Mouse (Mus musculus): ENCODE results near the gene Zbtb49. TPM values are rescaled to one million over a fixed set of nuclear protein-coding genes. Genes with fewer than 3 reads are reported as not detected.

Zbtb49 gene
- polyA plus RNA-seq (2017; shearing (Covaris generic)), result 10 to 100 TPM; 10.7 to 17.4 (median 15.3) TPM

- peak; percentile 84 for ATAC-seq
These were observed at the start of gene Zbtb49, which contains the start of gene Lyar for GRCm38 (mm10) chr5:38220328-38220912. Zbtb49 (minus strand) TSS chr5:38220457. Lyar (plus strand) TSS chr5:38220470.

DNA sequence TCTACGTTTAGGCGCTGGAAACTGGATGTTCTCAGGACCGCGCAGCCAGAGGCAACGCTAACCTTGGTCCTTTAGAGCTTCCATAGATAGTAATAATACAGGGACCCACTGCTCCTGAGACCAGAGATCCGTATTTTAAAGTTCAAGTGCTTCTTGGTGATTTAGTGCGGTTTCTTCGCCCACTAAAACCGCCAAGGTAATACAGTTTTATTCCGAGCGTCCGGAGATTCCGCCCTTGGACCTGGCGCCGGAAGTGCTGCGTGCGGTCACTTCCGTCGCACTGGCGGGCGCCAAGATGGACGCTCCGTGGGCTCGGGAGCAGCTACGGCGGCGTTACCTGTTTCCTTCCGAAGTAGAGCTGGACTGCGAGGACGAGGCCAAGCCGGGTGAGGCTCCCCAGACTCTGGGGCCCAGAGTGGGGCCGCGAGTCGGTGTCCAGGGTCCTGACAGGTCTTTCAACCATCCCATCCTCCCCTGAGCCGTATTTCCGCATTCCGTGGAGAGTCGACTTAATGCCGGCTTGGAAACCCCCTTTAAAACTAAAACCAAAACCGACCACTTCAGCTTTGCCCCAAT, 39.9 kb upstream of the Zbtb49 start, which contains the start of gene Tmem128:
Gene Tmem128, plus strand, starts transcription at position 79 of the 576 bp plus-strand sequence.
- peak; percentile 85 for ATAC-seq

- ATAC-seq, result peak; percentile 23
These were observed 39.3 kb upstream of the Zbtb49 start for GRCm38 (mm10) chr5:38259455-38260106.

DNA sequence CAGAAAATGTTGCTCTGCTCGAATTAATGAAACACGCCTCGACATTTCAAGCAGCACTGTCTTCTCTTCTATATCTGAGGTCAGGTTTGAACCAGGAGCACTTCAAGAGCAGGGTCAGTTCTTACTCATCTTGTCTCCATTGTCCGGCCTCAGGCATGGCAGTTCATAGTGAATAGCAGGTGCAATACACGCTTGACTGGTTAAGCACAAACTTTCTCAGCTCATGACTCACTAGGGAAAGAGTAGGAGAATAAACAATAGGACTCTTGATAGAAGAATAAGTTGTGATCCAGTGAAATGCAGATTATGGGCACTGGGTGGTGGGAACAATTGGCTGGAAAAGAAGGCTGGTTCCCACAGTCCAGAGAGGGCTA, 38.5 kb upstream of the Zbtb49 start:
- no peak for ATAC-seq

DNA sequence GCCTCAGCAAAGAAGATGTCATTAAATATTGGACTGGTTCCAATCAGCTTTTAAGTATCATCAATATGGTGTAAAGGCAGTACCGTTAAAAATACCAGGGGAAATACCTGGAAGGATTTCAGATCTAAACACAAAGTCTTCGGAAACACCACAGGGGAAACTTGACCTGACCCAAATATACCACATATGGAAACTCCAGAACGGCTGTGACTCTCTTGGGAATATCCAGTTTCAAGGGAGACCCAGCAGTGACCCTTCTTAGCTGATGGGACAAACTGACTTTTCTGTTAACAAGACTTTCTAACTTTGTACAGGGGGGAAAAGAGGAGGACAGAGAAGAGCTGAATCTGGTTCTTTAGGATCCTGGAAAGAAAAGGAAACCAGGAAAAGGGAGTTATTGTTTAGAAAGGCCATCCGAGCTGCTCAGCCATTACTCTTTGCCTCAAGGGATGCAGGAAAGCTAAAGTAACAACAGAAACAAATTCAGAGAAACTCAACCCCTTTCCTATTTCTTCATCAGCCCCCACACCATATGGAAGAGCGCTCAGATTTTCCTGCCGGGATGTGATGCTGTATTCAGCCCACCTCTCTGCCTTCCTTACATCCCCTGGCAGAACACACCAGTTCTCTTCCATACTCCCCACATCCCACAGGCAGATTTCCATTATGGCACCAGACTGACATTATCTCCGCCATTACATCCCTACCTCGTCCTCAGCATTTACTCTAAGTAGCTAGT, 37.9 kb upstream of the Zbtb49 start:
- ATAC-seq, result no peak

GRCm38 (mm10) chr5:38256551-38256950, 36.3 kb upstream of the Zbtb49 start:
- ATAC-seq, result no peak

DNA sequence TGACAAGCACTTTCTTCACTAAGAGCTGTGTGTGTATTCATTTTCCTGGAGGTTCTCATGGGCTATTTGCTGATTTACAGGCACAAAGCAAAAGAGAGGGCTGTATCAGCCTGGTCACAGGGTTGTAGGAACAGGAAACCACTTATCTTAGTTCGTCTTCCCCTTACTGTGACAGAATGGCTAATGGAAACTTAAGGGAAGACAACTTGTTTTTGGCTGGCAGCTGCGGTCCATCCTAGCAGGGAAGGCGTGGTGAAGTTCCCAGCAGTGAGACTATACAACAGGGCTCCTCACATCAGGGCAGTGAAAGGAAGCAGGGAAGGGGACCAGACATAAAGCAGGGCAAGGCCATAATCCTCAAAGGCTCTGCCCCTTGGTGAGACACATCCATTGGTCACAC, 35.4 kb upstream of the Zbtb49 start:
- ATAC-seq, result no peak

- no peak for ATAC-seq
These were observed 34.9 kb upstream of the Zbtb49 start for GRCm38 (mm10) chr5:38255195-38255594.

DNA sequence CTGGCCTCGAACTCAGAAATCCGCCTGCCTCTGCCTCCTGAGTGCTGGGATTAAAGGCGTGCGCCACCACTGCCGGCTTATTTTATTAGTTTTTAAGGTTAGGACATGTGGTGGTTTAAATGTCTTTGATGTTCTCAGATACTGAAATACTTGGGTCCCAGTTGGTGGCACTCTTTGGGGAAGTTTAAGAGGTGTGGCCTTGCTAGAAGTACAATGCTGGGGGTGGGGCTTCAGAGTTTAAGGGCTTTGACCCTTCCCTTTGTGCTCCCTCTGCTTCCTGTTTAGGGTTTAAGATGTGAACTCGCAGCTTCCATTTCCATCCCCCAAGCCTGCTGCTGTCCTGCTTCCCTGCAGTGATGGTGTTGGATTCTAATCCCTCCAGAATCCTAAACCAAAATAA, 21.7 kb upstream of the Zbtb49 start:
- ATAC-seq, result no peak

DNA sequence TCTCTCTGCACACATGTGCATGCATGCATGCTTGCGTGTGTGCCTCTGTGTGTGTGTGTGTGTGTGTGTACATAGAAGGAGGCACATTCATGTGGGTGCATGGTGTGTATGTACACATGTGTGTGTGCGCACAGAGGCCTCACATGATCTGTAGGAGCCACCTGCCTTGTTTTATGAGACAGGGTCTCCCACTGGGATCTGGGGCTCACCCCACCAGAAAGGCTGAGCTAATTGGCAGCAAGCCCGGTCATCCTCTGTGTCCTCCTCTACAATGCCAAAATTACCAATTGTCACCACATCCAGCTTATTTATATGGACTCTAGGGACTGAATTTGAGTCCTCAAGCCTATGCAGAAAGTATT, 21.2 kb upstream of the Zbtb49 start:
- ATAC-seq, result no peak

DNA sequence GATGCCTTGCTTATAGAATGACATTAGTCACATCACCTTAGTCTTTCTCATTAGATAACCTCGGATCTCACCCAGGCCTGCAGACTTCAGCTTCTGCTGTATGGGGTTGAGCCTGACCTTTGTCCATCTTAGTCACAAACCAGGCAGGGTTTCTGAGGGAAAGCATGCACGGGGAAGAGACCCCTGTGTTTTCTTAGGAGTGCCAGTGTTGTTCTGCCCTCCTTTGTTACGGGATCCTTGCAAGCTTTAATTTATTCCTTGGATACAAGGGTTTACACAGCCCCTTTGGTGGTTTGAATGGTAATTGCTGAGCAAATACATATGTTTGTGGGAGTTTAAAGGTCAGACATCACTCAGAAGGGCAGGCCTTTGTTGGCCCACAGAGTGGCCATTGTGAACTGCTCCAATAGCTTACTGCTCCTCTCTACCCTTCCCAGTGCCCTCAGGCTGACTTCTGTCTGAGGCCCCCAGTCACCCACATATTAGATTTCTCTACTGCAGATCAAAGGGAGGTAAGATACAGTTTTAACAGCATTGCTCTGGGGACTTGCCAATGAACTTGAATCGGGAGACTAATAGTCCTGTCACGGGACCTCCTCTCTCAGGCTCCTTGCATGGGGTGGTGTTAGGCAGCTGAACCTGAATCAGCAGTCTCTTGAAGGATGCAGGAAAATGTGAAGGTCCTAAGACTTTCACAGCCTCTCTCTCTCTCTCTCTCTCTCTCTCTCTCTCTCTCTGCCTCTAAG, 20.6 kb upstream of the Zbtb49 start:
- ATAC-seq, result no peak

GRCm38 (mm10) chr5:38236627-38237026, 16.4 kb upstream of the Zbtb49 start:
- no peak for ATAC-seq

- ATAC-seq, result no peak
These were observed 15.2 kb upstream of the Zbtb49 start for GRCm38 (mm10) chr5:38235422-38235821.

- ATAC-seq, result peak; percentile 78
These were observed 418 bp downstream of the Zbtb49 start for GRCm38 (mm10) chr5:38219771-38220307.

- no peak for ATAC-seq
These were observed 7.2 kb downstream of the Zbtb49 start for GRCm38 (mm10) chr5:38213009-38213408.

DNA sequence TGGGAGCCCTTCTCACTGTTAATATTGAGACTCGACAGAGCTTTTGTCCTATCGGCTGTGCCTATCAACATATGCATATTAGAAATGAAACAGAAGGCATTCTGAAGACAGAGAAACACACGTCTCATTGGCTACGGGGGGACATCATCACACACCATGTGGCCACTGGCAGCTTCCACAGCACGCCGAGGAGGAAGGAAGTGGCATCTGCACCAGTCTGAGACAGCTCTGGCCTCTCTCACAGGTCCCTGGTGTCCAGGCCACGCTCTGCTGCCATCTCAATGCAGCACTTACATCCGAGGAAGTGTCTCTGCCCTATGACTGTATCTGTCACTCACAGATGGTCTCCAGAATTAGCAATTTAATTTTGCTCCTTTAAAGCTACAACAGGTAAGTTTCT, 8.6 kb downstream of the Zbtb49 start:
- ATAC-seq, result no peak

- no peak for ATAC-seq
These were observed 11.3 kb downstream of the Zbtb49 start for GRCm38 (mm10) chr5:38208985-38209384.

DNA sequence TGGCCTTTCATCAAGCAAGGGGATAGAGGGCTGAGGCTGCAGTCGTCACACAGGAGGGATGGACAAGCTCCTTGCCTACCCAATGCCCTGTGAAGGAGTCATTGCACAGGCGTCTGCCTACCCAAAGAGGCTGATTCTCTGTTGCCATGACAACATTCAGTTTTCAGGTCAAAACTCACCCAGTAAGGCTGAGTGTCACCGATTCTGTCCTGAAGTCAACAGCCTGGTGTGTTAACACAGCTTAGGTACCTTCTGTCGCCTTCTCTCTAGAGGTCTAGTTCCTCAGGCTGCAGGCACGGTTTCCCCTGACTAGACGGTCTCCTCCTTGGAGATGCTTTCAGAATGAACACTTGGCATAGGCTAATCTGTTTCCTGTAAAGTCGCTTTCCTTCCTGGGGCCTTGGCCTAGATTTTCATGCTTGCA, 14.9 kb downstream of the Zbtb49 start:
- ATAC-seq, result no peak

DNA sequence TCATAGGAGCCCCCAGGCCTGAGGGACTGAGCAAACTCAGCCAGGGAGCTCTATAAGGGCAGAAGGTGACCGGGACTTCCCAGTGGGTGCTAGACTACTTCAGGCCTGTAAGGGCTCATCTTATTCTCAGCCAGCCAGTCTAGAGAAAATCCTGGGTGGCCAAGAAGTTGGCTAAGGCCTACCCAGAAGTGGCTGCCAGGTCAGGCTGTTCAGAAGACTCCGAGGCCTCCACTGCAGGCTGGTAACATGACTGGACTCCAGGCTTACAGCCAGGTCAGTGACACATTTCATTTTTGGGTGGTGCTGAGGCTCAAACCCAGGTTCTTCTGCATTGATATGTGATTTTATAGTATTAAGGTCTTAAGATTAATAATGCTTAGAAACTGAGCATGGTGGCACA, 20.6 kb downstream of the Zbtb49 start:
- ATAC-seq, result no peak

DNA sequence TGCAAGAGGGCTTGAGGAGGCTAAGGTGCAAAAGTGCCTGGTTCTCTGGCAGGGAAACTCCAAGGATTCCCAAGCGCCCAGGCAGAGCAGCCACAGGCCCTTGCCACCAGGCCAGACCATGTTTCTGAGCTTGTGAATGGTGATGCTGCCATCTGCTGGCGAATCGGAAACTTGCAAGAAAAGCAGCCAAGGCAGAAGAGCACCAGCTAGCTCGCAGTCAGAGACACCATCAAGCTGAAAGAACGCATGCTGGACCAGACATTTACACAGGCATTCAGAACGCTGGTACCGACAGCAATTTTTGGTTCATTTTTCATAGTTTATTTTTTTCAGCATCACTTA, 22.8 kb downstream of the Zbtb49 start:
- no peak for ATAC-seq

GRCm38 (mm10) chr5:38196821-38197481, 23.3 kb downstream of the Zbtb49 start:
- no peak for ATAC-seq

- ATAC-seq, result no peak
These were observed 24.3 kb downstream of the Zbtb49 start for GRCm38 (mm10) chr5:38195941-38196340.
